Mouse (Mus musculus): ENCODE results near the gene Irf2. TPM values are rescaled to one million over a fixed set of nuclear protein-coding genes. Genes with fewer than 3 reads are reported as not detected.

Gene Irf2
- polyA plus RNA-seq, 1 experiment from 2014 or later, result 29.0 TPM

GRCm38 (mm10) chr8:46894385-46894784 is 154.9 kb downstream of the Irf2 start:
- Histone ChIP-seq H3K4me3 (ENCODE audit: low read length) (no peak overlapping the region), H3K4me2 (ENCODE audit: low read depth, low read length) (no peak overlapping the region), H3K27me3 (replicated peaks; ENCODE audit: control insufficient read depth, insufficient read depth, low read length) (no peaks in the 10 kb centered on the region), H3K36me3 (ENCODE audit: control insufficient read depth, insufficient read depth, low read length) (no peaks in the 10 kb centered on the region), H3K27ac (ENCODE audit: low read length) (no peak overlapping the region), H3K9me3 (ENCODE audit: control insufficient read depth, low read length) (no peaks in the 10 kb centered on the region), H3K4me1 (ENCODE audit: control insufficient read depth, insufficient read depth, low read length) (peaks cover 14% of the 10 kb centered on the region), H3K9ac (ENCODE audit: low read depth, low read length) (no peak overlapping the region)
- no peak for ATAC-seq
- WGBS, result 89% methylated on average over 2 of the region's 2 CpGs

DNA sequence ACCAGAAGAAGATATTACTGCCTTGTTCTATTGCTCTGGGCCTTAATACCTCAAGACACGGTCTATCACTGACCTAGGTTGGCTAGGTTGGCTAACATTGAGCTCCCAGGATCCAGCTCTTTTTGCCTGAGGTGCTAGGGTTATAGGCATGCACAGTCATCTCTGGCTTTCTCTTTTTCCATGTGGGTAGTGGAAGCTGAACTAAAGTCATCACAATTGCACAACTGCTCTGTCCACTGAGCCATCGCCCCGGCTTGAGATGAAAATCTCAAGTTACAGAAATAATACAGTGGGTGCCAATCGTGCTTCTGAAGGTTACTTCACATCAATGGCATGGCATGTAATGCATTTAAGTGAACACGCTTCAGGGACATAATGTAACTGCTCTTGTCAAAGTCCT is 156.5 kb downstream of the Irf2 start:
- H3K27ac ChIP-seq (ENCODE audit: low read length), result no peak overlapping the region
- no peak overlapping the region for H3K4me2 ChIP-seq (ENCODE audit: low read depth, low read length)
- no peak for ATAC-seq
- no peaks in the 10 kb centered on the region for H3K27me3 ChIP-seq (replicated peaks; ENCODE audit: control insufficient read depth, insufficient read depth, low read length)
- no peak overlapping the region for H3K4me3 ChIP-seq (ENCODE audit: low read length)
- no peaks in the 10 kb centered on the region for H3K9me3 ChIP-seq (ENCODE audit: control insufficient read depth, low read length)
- no peaks in the 10 kb centered on the region for H3K36me3 ChIP-seq (ENCODE audit: control insufficient read depth, insufficient read depth, low read length)
- 95% methylated on average over 5 of the region's 5 CpGs for WGBS
- peaks cover 14% of the 10 kb centered on the region for H3K4me1 ChIP-seq (ENCODE audit: control insufficient read depth, insufficient read depth, low read length)
- no peak overlapping the region for H3K9ac ChIP-seq (ENCODE audit: low read depth, low read length)

DNA sequence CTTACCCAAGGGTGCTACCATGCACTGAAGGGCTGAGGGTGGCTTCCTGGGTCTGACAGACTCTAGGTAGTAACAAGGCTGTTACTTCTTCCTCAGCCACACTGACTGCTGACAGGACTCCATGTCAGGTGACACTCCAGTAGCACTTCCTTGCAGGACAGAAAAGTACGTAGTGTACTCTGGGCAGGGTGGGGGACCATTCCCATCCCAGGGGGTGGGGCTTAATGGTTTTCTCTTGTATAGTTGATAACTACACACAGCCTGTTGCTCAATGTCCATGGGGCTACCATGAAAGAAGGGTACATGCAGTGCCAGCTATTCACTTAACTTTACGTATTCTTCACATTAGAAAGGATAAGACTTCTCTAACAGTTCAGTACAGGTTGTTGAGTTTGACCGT is 157.2 kb downstream of the Irf2 start:
- H3K9ac ChIP-seq (ENCODE audit: low read depth, low read length), result no peak overlapping the region
- H3K36me3 ChIP-seq (ENCODE audit: control insufficient read depth, insufficient read depth, low read length), result no peaks in the 10 kb centered on the region
- no peak overlapping the region for H3K27ac ChIP-seq (ENCODE audit: low read length)
- 87% methylated on average over 3 of the region's 3 CpGs for whole genome bisulfite sequencing
- no peak overlapping the region for H3K4me3 ChIP-seq (ENCODE audit: low read length)
- no peak overlapping the region for H3K4me2 ChIP-seq (ENCODE audit: low read depth, low read length)
- H3K27me3 ChIP-seq (replicated peaks; ENCODE audit: control insufficient read depth, insufficient read depth, low read length), result no peaks in the 10 kb centered on the region
- ATAC-seq, result peak; percentile 48
- H3K4me1 ChIP-seq (ENCODE audit: control insufficient read depth, insufficient read depth, low read length), result peaks cover 13% of the 10 kb centered on the region
- H3K9me3 ChIP-seq (ENCODE audit: control insufficient read depth, low read length), result no peaks in the 10 kb centered on the region

Other genes with a start within 250 kb of the Irf2 start
- 9.0 and 12.7 TPM in 2 replicates for gene Cenpu, start 187.7 kb upstream of the Irf2 start, polyA plus RNA-seq (2015; fragmentation: Nextera tagmentation; extraction: Ambion mirVana)
- gene Primpol, start 122.5 kb upstream of the Irf2 start, polyA plus RNA-seq (2015; fragmentation: Nextera tagmentation; extraction: Ambion mirVana), result 12.8 and 15.2 TPM in 2 replicates
- gene Casp3, start 122.4 kb upstream of the Irf2 start, polyA plus RNA-seq (2015; fragmentation: Nextera tagmentation; extraction: Ambion mirVana), result 55.3 and 59.6 TPM in 2 replicates
- 0.15 and 0.21 TPM in 2 replicates for gene Enpp6, start 247.2 kb downstream of the Irf2 start, polyA plus RNA-seq (2015; fragmentation: Nextera tagmentation; extraction: Ambion mirVana)

All from intestine, embryonic 16.5 days (tissue).